Mouse (Mus musculus) CH12.LX (cell line): ENCODE measurements around the gene Dbndd2. TPM values are rescaled to one million over a fixed set of nuclear protein-coding genes. Genes with fewer than 3 reads are reported as not detected.

Experiments
- DNase-seq: peaks from one replicate; pipeline ENCODE4 v3.0.0-alpha.2; 2013; ENCODE audit errors: extremely low read depth
- H3K27ac ChIP-seq: 2 replicates; pipeline ENCODE4 v1.5.1; 2012; ENCODE audit warnings: low read depth, mild to moderate bottlenecking, control low read depth, moderate library complexity; ENCODE audit not compliant: insufficient read depth
- H3K27me3 ChIP-seq: replicated peaks from 2 replicates; pipeline ENCODE3; 2012; ENCODE audit warnings: inconsistent platforms
- H3K36me3 ChIP-seq, 2 experiments: replicated peaks in 1 of 2; 2 replicates each; pipeline versions ENCODE3 to v1.6.1; 2012; ENCODE audit warnings: inconsistent platforms in 1 of 2, low read length in 1 of 2, mild to moderate bottlenecking in 1 of 2, mixed read lengths in 1 of 2, moderate library complexity in 1 of 2; ENCODE audit not compliant: control insufficient read depth in 1 of 2, insufficient read depth in 1 of 2
- H3K4me1 ChIP-seq, 2 experiments: 2 replicates each; pipeline ENCODE4 v1.6.1; 2012; ENCODE audit warnings: inconsistent platforms in 1 of 2, moderate library complexity in 1 of 2; ENCODE audit not compliant: insufficient read depth in 2 of 2, control insufficient read depth in 1 of 2
- H3K4me2 ChIP-seq: 2 replicates; pipeline ENCODE4 v1.6.1; 2012; ENCODE audit warnings: low read depth, mild to moderate bottlenecking, control low read depth; ENCODE audit not compliant: poor library complexity, insufficient read depth, severe bottlenecking
- H3K4me3 ChIP-seq, 3 experiments: fragments of 150-350 bp in 1 of 3; sonication (generic) in 1 of 3; replicated peaks in 1 of 3; 2 replicates each; pipeline versions ENCODE3 to v1.5.1; 2011 to 2012; ENCODE audit warnings: low read depth in 2 of 3, low read length in 2 of 3, mild to moderate bottlenecking in 2 of 3, moderate library complexity in 2 of 3, control low read depth in 1 of 3, improper control_type of control experiment in 1 of 3, inconsistent platforms in 1 of 3, mixed read lengths in 1 of 3; ENCODE audit not compliant: poor library complexity in 1 of 3
- H3K79me2 ChIP-seq: replicated peaks from 2 replicates; pipeline ENCODE4 v1.6.1; 2012; ENCODE audit warnings: mild to moderate bottlenecking, moderate library complexity; ENCODE audit not compliant: control insufficient read depth, poor library complexity, insufficient read depth, severe bottlenecking; ENCODE audit errors: extremely low read depth
- H3K9ac ChIP-seq: 2 replicates; pipeline ENCODE4 v1.6.1; 2012; ENCODE audit warnings: low read depth, mild to moderate bottlenecking, control low read depth, moderate library complexity; ENCODE audit not compliant: insufficient read depth
- H3K9me3 ChIP-seq: replicated peaks from 2 replicates; pipeline ENCODE3; 2012; ENCODE audit warnings: low read length, inconsistent platforms, mixed read lengths
- BHLHE40 ChIP-seq: IDR thresholded peaks from 2 replicates; pipeline ENCODE4 v1.6.1; 2011; ENCODE audit warnings: mild to moderate bottlenecking, low read depth, low read length, improper control_type of control experiment
- CHD1 ChIP-seq: IDR thresholded peaks from 2 replicates; pipeline ENCODE4 v1.6.1; 2012; ENCODE audit warnings: low read depth, low read length, improper control_type of control experiment, inconsistent platforms
- CHD2 ChIP-seq: IDR thresholded peaks from 2 replicates; pipeline ENCODE4 v1.6.1; 2011; ENCODE audit warnings: low read length, improper control_type of control experiment
- CTCF ChIP-seq, 2 experiments: IDR thresholded peaks in 1 of 2; conservative IDR thresholded peaks in 1 of 2; 2 replicates each; pipeline ENCODE4 v1.5.1; 2011 to 2012; ENCODE audit warnings: low read depth in 2 of 2, low read length in 2 of 2, improper control_type of control experiment in 1 of 2, inconsistent platforms in 1 of 2, mild to moderate bottlenecking in 1 of 2, moderate library complexity in 1 of 2
- E2F4 ChIP-seq: IDR thresholded peaks from 2 replicates; pipeline ENCODE4 v1.6.1; 2011; ENCODE audit warnings: low read depth, low read length, improper control_type of control experiment; ENCODE audit not compliant: insufficient replicate concordance
- ELF1 ChIP-seq: IDR thresholded peaks from 2 replicates; pipeline ENCODE4 v1.6.1; 2014; ENCODE audit warnings: low read depth, mild to moderate bottlenecking, inconsistent platforms, low read length, improper control_type of control experiment
- EP300 ChIP-seq: IDR thresholded peaks from 2 replicates; pipeline ENCODE4 v1.6.1; 2011; ENCODE audit warnings: low read length, improper control_type of control experiment
- ETS1 ChIP-seq: conservative IDR thresholded peaks from 2 replicates; pipeline ENCODE4 v1.6.1; 2012; ENCODE audit warnings: low read depth, mild to moderate bottlenecking, inconsistent platforms, low read length, improper control_type of control experiment, moderate library complexity
- GABPA ChIP-seq: IDR thresholded peaks from 2 replicates; pipeline ENCODE4 v1.6.1; 2012; ENCODE audit warnings: low read depth, low read length, improper control_type of control experiment, inconsistent platforms; ENCODE audit not compliant: insufficient replicate concordance
- JUND ChIP-seq: conservative IDR thresholded peaks from 2 replicates; pipeline ENCODE4 v1.6.1; 2011; ENCODE audit warnings: low read depth, low read length, improper control_type of control experiment
- MAFK ChIP-seq: IDR thresholded peaks from 2 replicates; pipeline ENCODE4 v1.6.1; 2011; ENCODE audit warnings: low read length, improper control_type of control experiment; ENCODE audit not compliant: insufficient replicate concordance
- MAX ChIP-seq: IDR thresholded peaks from 2 replicates; pipeline ENCODE4 v1.6.1; 2011; ENCODE audit warnings: low read length, improper control_type of control experiment
- MEF2A ChIP-seq: IDR thresholded peaks from 2 replicates; pipeline ENCODE4 v1.6.1; 2014; ENCODE audit warnings: low read depth, mild to moderate bottlenecking, inconsistent platforms, low read length, improper control_type of control experiment, borderline replicate concordance
- MXI1 ChIP-seq: IDR thresholded peaks from 2 replicates; pipeline ENCODE4 v1.6.1; 2011; ENCODE audit warnings: mild to moderate bottlenecking, low read depth, low read length, improper control_type of control experiment
- MYC ChIP-seq: IDR thresholded peaks from 2 replicates; pipeline ENCODE4 v1.6.1; 2011; ENCODE audit warnings: low read depth, mild to moderate bottlenecking, improper control_type of control experiment, low read length
- PAX5 ChIP-seq: IDR thresholded peaks from 2 replicates; pipeline ENCODE4 v1.6.1; 2012; ENCODE audit warnings: low read length, inconsistent platforms, mixed read lengths
- POLR2A ChIP-seq: IDR thresholded peaks from 2 replicates; pipeline ENCODE4 v1.6.1; 2011; ENCODE audit warnings: low read depth, mild to moderate bottlenecking, improper control_type of control experiment, low read length
- POLR2AphosphoS2 ChIP-seq: IDR thresholded peaks from 2 replicates; pipeline ENCODE4 v1.6.1; 2011; ENCODE audit warnings: low read depth, low read length, improper control_type of control experiment
- SIN3A ChIP-seq: IDR thresholded peaks from 2 replicates; pipeline ENCODE4 v1.6.1; 2012; ENCODE audit warnings: low read length, improper control_type of control experiment, inconsistent platforms
- SMC3 ChIP-seq: IDR thresholded peaks from 2 replicates; pipeline ENCODE4 v1.6.1; 2011; ENCODE audit warnings: low read depth, low read length, improper control_type of control experiment
- UBTF ChIP-seq: IDR thresholded peaks from 2 replicates; pipeline ENCODE4 v1.6.1; 2012; ENCODE audit warnings: low read depth, mild to moderate bottlenecking, inconsistent platforms, low read length, improper control_type of control experiment, moderate library complexity
- USF2 ChIP-seq: conservative IDR thresholded peaks from 2 replicates; pipeline ENCODE4 v1.6.1; 2011; ENCODE audit warnings: low read depth, low read length, improper control_type of control experiment
- ZC3H11A ChIP-seq: IDR thresholded peaks from 2 replicates; pipeline ENCODE4 v1.6.1; 2012; ENCODE audit warnings: low read depth, mild to moderate bottlenecking, inconsistent platforms, low read length, improper control_type of control experiment
- ZKSCAN1 ChIP-seq: IDR thresholded peaks from 2 replicates; pipeline ENCODE4 v1.6.1; 2012; ENCODE audit warnings: low read depth, inconsistent platforms, low read length, improper control_type of control experiment, borderline replicate concordance
- dilution Hi-C: fragments of 300-500 bp; cut with MboI; formaldehyde crosslinking; loops from 2 replicates; pipeline ENCODE4 v1.14.3; 2020; ENCODE audit warnings: low sequenced_read_pairs; ENCODE audit not compliant: extremely low pct_unique_long_range_greater_than_20kb, extremely low pct_ligation_motif_present
- in situ Hi-C: fragments of 300-500 bp; cut with MboI; formaldehyde crosslinking; loops from 3 replicates; pipeline ENCODE4 v1.14.3; 2019; ENCODE audit warnings: low sequenced_read_pairs, low pct_ligation_motif_present, low pct_unique_long_range_greater_than_20kb, mixed read lengths
- polyA plus RNA-seq: library from polyadenylated mRNA; unstranded; fragments of >175 nt; gene quantifications from 2 replicates; pipeline ENCODE4 v1.2.1, GENCODE M21; 2012; ENCODE audit warnings: low read depth; ENCODE audit not compliant: insufficient read length
- total RNA-seq, 2 experiments: library from RNA; depleted of rRNA; stranded (reverse); fragments of 300-350 nt in 1 of 2; fragments of >200 nt in 1 of 2; gene quantifications; 2 replicates each; pipeline ENCODE4 v1.2.3; 2012 to 2014

Dbndd2 gene
- total and polyA plus RNA-seq, 3 experiments, result 0.53 to 5.7 TPM; not detected in 1

GRCm38 (mm10) chr2:164494126-164494525 is 8.2 kb downstream of the Dbndd2 start:
- H3K9me3 ChIP-seq, result no peaks in the 10 kb centered on the region
- H3K9ac ChIP-seq, result no peak overlapping the region
- dilution Hi-C loops, result no loop called here
- no peak overlapping the region for H3K27ac ChIP-seq
- TF ChIP-seq MAFK (no peak), SMC3 (no peak)
- TF ChIP-seq, all 38 proteins: peak for 0
- H3K27me3 ChIP-seq, result no peaks in the 10 kb centered on the region
- peaks cover 4% of the 10 kb centered on the region; the same call in 1 of the 2 replicates for H3K79me2 ChIP-seq
- H3K4me2 ChIP-seq, result no peak overlapping the region
- peaks cover 5 to 13% of the 10 kb centered on the region in 2 experiments for H3K36me3 ChIP-seq
- in situ Hi-C loops, result no loop called here
- no peak overlapping the region for H3K4me3 ChIP-seq
- DNase-seq, result no peak
- H3K4me1 ChIP-seq, result peaks cover 8 to 36% of the 10 kb centered on the region in 2 experiments

GRCm38 (mm10) chr2:164496331-164496730 is 10.4 kb downstream of the Dbndd2 start:
- in situ Hi-C loops, result no loop called here
- Histone ChIP-seq H3K27ac (no peak overlapping the region), H3K27me3 (no peaks in the 10 kb centered on the region), H3K4me1 (peaks cover 8 to 39% of the 10 kb centered on the region in 2 experiments), H3K4me3 (peak overlapping the region; percentile 25 to 93 (median 79)), H3K79me2 (peaks cover 4% of the 10 kb centered on the region), H3K36me3 (peaks cover 22 to 26% of the 10 kb centered on the region in 2 experiments), H3K4me2 (peak overlapping the region; percentile 99), H3K9me3 (no peaks in the 10 kb centered on the region), H3K9ac (0 out of 2 replicates have a peak overlapping the region, but pooled peaks have one; percentile 81)
- DNase-seq, result peak; percentile 40
- TF ChIP-seq MYC (no peak), MAX (peak; percentile 22; the same call in 1 of the 2 replicates)
- dilution Hi-C loops, result no loop called here

- in situ Hi-C loops (no loop called here), dilution Hi-C loops (no loop called here)
- Histone ChIP-seq H3K27me3 (no peaks in the 10 kb centered on the region), H3K9me3 (no peaks in the 10 kb centered on the region), H3K9ac (peak within 1 kb of the TSS; percentile 81), H3K4me1 (peaks cover 8 to 39% of the 10 kb centered on the region in 2 experiments), H3K27ac (peak within 1 kb of the TSS; percentile 58; the same call in 1 of the 2 replicates), H3K79me2 (peaks cover 4% of the 10 kb centered on the region), H3K4me2 (peak within 1 kb of the TSS; percentile 99), H3K4me3 (peak within 1 kb of the TSS; percentile 79 to 94 (median 93)), H3K36me3 (peaks cover 28 to 33% of the 10 kb centered on the region in 2 experiments)
- peak; percentile 88 for DNase-seq
- TF ChIP-seq UBTF, result no peak
- no peak for TF ChIP-seq E2F4
- TF ChIP-seq ZKSCAN1, result no peak
- TF ChIP-seq MXI1, result peak; percentile 84; the same call in 1 of the 2 replicates
- TF ChIP-seq POLR2AphosphoS2, result peak; percentile 42; the same call in 1 of the 2 replicates
- TF ChIP-seq CTCF (conservative IDR thresholded peaks at IDR 0.05 in 1 of 2, IDR thresholded peaks at IDR 0.05 in 1 of 2; ENCODE audit: low read depth in 2 of 2, low read length in 2 of 2), result no peak
- TF ChIP-seq USF2, result no peak
- TF ChIP-seq CHD1, result no peak
- no peak for TF ChIP-seq ETS1
- TF ChIP-seq CHD2, result peak; percentile 71; the same call in 1 of the 2 replicates
- peak; percentile 98 for TF ChIP-seq ELF1
- no peak for TF ChIP-seq EP300
- peak; percentile 97 for TF ChIP-seq POLR2A
- TF ChIP-seq ZC3H11A, result no peak
- no peak for TF ChIP-seq JUND
- no peak; the same call in 1 of the 2 replicates for TF ChIP-seq MEF2A
- peak; percentile 9; the same call in 1 of the 2 replicates for TF ChIP-seq GABPA
- TF ChIP-seq BHLHE40, result no peak
- peak; percentile 83 for TF ChIP-seq MAX
- peak; percentile 79; the same call in 1 of the 2 replicates for TF ChIP-seq SIN3A
- no peak for TF ChIP-seq PAX5
Observed at GRCm38 (mm10) chr2:164496847-164497690, 11.2 kb downstream of the Dbndd2 start, which contains the start of gene Pigt. TSS of gene Pigt (plus strand) at chr2:164497520.
